Mouse (Mus musculus) intestine, embryonic 14.5 days (tissue): Measurements from ENCODE around the gene Tmed10. TPM values are rescaled to one million over a fixed set of nuclear protein-coding genes. Genes with fewer than 3 reads are reported as not detected.

Source experiments
- ATAC-seq: fragments of 200-750 bp; cut with Nextera tagmentation; replicated peaks from 2 replicates; pipeline ENCODE4 v1.8.0; 2017; ENCODE audit warnings: low read depth, moderate number of reproducible peaks, moderate TSS enrichment, moderate library complexity; ENCODE audit not compliant: low FRiP score, low TSS enrichment
- DNase-seq: peaks from one replicate; pipeline ENCODE4 v3.0.0-alpha.2; 2018; ENCODE audit warnings: low spot score
- H3K27ac ChIP-seq: fragments of 300-500 bp; sonication (generic); 2 replicates; pipeline ENCODE4 v1.5.1; 2014; ENCODE audit warnings: low read depth, mild to moderate bottlenecking, control low read depth
- H3K27me3 ChIP-seq: fragments of 300-500 bp; sonication (generic); replicated peaks from 2 replicates; pipeline ENCODE4 v1.6.1; 2014; ENCODE audit warnings: low read length, control low read depth; ENCODE audit not compliant: control insufficient read depth, insufficient read depth
- H3K36me3 ChIP-seq: fragments of 300-500 bp; sonication (generic); 2 replicates; pipeline ENCODE4 v1.6.1; 2014; ENCODE audit warnings: low read length, control low read depth; ENCODE audit not compliant: control insufficient read depth, insufficient read depth
- H3K4me1 ChIP-seq: fragments of 300-500 bp; sonication (generic); replicated peaks from 2 replicates; pipeline ENCODE4 v1.6.1; 2014; ENCODE audit warnings: low read length, control low read depth, mixed read lengths; ENCODE audit not compliant: control insufficient read depth, insufficient read depth
- H3K4me2 ChIP-seq: fragments of 300-500 bp; sonication (generic); 2 replicates; pipeline ENCODE4 v1.6.1; 2014; ENCODE audit warnings: low read length
- H3K4me3 ChIP-seq: fragments of 300-500 bp; sonication (generic); 2 replicates; pipeline ENCODE4 v1.5.1; 2014; ENCODE audit warnings: low read depth, low read length, control low read depth, mixed read lengths
- H3K9ac ChIP-seq: fragments of 300-500 bp; sonication (generic); 2 replicates; pipeline ENCODE4 v1.6.1; 2014; ENCODE audit warnings: mild to moderate bottlenecking, low read length
- H3K9me3 ChIP-seq: fragments of 300-500 bp; sonication (generic); 2 replicates; pipeline ENCODE4 v1.6.1; 2016; ENCODE audit warnings: low read length, control low read depth; ENCODE audit not compliant: control insufficient read depth
- WGBS: fragments of 180-500 bp; shearing (Covaris S2); extraction: QIAGEN DNeasy Blood & Tissue Kit; methylation state at CpG from one replicate; pipeline ENCODE4 v1.1.7; 2014; 5-methylcytosine and 5-hydroxymethylcytosine counted together
- polyA plus RNA-seq: library from polyadenylated mRNA; unstranded; fragments of >200 nt; fragmentation: Nextera tagmentation; extraction: Ambion mirVana; gene quantifications from 2 replicates; pipeline ENCODE4 v1.2.1, GENCODE M21; 2014

Gene Tmed10
- polyA plus RNA-seq, 1 experiment from 2014 or later, result 344 TPM

DNA sequence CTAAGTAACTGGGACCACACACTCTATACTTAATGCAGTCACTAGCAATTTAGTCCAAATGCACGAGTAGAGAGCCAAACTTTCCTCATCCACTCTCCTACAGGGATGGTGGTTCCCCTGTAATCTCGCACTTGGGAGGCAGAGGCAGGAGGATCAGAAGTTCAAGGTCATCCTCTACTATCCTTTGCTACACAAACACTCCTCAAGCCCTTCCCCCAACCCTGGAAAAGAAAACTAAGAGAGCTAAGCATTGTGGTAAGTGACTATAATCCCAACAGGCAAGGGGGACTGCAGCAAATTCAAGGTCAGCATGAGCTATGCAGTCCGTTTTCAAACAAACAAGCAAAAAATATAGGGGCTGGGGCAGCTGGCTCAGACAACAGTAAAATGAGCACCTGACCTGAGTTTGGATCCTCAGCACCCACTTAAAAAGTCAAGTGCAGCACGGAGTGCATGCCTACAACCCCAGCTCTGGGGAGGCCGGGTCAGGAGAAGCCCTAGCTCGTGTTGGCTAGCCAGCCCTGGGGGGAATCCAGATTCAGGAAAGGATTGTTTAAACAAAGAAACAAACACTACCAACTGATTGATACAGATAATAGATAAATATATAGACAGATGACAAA, 6.1 kb downstream of the Tmed10 start:
- H3K9me3 ChIP-seq, result no peaks in the 10 kb centered on the region
- H3K36me3 ChIP-seq, result no peaks in the 10 kb centered on the region
- H3K4me1 ChIP-seq, result peaks cover 17% of the 10 kb centered on the region
- H3K4me3 ChIP-seq, result no peak overlapping the region
- WGBS, result 76% methylated on average over 6 of the region's 6 CpGs
- no peak overlapping the region for H3K9ac ChIP-seq
- DNase-seq (no peak), ATAC-seq (no peak)
- no peak overlapping the region for H3K27ac ChIP-seq
- no peak overlapping the region for H3K4me2 ChIP-seq
- H3K27me3 ChIP-seq, result no peaks in the 10 kb centered on the region

DNA sequence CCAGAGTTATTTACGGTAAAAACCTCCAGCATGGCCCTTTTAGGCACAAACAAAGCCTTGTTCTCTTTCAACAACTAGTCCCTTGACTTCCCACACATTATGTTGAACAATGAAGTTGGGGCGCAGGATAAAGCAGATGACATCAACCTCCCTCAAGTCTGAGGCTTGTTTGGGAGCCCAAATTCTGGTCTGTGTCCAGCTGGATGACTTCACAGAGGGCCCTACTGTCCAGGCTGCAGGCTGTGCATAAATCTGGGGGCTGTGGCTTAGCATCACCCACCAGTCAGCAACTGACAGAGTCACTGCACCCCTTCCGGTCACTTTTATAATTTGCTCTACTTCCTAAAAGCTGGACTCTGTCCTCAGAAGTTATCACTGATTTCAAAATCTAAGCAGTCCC, 8.4 kb downstream of the Tmed10 start:
- no peak for ATAC-seq
- Histone ChIP-seq H3K4me1 (peaks cover 7% of the 10 kb centered on the region; the same call in 1 of the 2 replicates), H3K4me3 (no peak overlapping the region), H3K9me3 (no peaks in the 10 kb centered on the region), H3K36me3 (no peaks in the 10 kb centered on the region), H3K27ac (no peak overlapping the region), H3K4me2 (no peak overlapping the region), H3K27me3 (no peaks in the 10 kb centered on the region), H3K9ac (no peak overlapping the region)
- DNase-seq, result no peak
- WGBS, result 79% methylated on average over 3 of the region's 3 CpGs

DNA sequence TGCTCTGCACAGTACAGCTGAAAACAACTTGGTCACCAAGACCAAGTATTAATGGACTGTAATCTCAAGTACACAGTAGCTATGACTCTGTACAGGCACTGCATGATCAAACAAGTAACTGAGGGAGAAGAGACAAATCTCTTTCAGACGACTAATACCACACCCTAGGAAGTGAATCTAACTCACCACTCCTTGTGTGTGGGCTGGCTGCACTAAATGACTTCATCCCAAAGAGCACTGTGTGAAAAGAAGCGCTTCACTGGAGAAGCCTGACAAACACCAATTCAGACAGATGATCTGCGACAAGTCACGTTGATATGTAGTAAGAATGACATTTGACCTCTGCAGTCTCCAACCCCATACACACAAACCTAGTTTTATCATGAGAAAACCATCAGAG, 12.1 kb downstream of the Tmed10 start:
- ATAC-seq, result no peak
- Histone ChIP-seq H3K27ac (no peak overlapping the region), H3K36me3 (no peaks in the 10 kb centered on the region)

DNA sequence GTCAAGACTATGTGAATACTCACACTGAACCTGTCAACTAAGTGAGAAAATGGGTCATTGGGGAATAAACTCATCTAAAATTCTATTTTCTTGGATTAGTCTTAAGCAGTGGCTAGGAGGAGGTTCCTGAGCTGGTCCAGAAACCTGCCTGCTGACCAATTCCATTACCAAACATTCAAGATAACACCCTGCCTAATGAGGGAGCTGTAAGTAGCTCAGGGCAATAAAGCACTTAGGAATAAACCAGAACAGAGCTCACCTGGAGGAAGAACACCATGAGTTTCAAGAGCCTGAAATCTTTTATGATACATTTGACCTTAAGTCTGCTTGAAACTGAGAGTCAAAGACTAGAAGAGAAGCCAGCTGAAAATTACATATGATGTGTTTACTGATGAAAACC, 13.1 kb downstream of the Tmed10 start:
- Histone ChIP-seq H3K4me2 (no peak overlapping the region), H3K27ac (no peak overlapping the region), H3K4me1 (peaks cover 6% of the 10 kb centered on the region; the same call in 1 of the 2 replicates), H3K9me3 (no peaks in the 10 kb centered on the region), H3K36me3 (no peaks in the 10 kb centered on the region), H3K9ac (no peak overlapping the region), H3K4me3 (no peak overlapping the region), H3K27me3 (no peaks in the 10 kb centered on the region)
- DNase-seq (no peak), ATAC-seq (no peak)

More for the DNA sequence above, 12.1 kb downstream of the Tmed10 start:
- no peak overlapping the region for H3K4me2 ChIP-seq
- H3K9ac ChIP-seq, result no peak overlapping the region
- DNase-seq, result no peak
- no peaks in the 10 kb centered on the region for H3K27me3 ChIP-seq
- WGBS, result 72% methylated on average over 4 of the region's 4 CpGs
- H3K4me1 ChIP-seq, result peaks cover 7% of the 10 kb centered on the region; the same call in 1 of the 2 replicates
- no peak overlapping the region for H3K4me3 ChIP-seq
- no peaks in the 10 kb centered on the region for H3K9me3 ChIP-seq

DNA sequence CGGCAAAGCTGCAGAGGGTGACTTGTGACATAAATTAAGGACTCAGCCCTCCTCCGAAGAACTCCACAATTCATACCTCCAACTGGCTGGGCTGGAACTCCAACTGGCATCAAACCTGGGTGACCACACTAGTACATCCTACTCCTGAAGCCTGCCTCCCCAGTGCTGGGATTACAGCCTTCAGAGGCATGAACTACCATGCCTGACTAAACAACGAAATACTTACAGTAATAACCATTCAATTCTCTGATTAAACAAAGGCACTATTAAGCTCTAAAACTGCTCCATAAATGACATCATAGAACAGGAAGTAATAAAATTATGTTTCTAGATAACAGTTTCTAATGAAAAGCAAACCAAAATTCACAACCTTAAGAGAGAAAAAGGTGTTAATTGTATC, 13.5 kb downstream of the Tmed10 start:
- 75% methylated on average over 3 of the region's 3 CpGs for WGBS
- no peaks in the 10 kb centered on the region for H3K9me3 ChIP-seq
- H3K36me3 ChIP-seq, result no peaks in the 10 kb centered on the region
- H3K27me3 ChIP-seq, result no peaks in the 10 kb centered on the region
- no peak for ATAC-seq
- no peak overlapping the region for H3K9ac ChIP-seq
- DNase-seq, result no peak
- no peak overlapping the region for H3K27ac ChIP-seq
- no peak overlapping the region for H3K4me3 ChIP-seq
- H3K4me2 ChIP-seq, result no peak overlapping the region
- H3K4me1 ChIP-seq, result 0 out of 2 replicates have a peak, but pooled peaks cover 3% of the 10 kb centered on the region

GRCm38 (mm10) chr12:85354061-85354460, 20.6 kb downstream of the Tmed10 start:
- H3K36me3 ChIP-seq, result peaks cover 43% of the 10 kb centered on the region
- no peaks in the 10 kb centered on the region for H3K4me1 ChIP-seq
- H3K27me3 ChIP-seq, result no peaks in the 10 kb centered on the region
- no peak overlapping the region for H3K27ac ChIP-seq
- 83% methylated on average over 3 of the region's 3 CpGs for WGBS
- H3K9ac ChIP-seq, result no peak overlapping the region
- H3K4me2 ChIP-seq, result no peak overlapping the region
- ATAC-seq, result no peak
- no peak overlapping the region for H3K4me3 ChIP-seq
- H3K9me3 ChIP-seq, result no peaks in the 10 kb centered on the region
- DNase-seq, result no peak

DNA sequence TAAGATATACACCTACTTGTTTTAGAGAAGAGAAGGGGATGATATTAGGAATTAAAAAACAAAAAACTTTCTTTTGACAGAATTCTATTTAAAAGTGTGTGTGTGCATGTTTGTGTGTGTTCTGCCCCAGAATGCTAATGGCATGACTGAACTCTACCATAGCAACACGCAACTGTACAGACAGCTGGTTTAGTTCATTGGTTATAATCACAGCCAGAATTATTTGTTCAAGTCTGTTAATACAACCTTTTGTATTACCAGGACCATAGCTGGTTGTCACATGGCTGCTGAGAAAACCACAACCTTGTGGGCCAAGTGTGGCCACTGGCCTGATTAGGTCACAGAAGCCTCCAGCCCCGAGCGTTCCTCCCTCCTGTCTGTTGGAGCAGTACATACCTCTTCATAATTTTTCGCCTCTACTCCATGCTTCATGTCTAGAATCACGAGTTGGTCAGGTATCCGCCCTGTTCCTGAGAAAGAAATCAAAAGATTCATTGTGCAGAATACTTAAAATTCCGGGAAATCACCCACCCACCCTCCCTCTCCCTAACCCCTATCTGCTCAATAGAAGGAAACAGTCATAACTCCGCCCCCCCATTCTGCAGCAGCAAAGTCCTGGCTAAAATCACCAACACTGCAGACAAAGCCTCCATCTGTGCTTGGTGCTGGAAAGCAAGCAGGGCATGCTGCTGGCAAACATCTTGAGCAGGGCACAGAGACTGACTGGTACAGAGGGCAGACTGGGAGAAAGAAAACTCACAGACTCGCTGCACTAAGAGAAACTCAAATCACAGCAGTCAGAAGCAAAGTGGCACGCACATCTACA, 24.0 kb downstream of the Tmed10 start:
- H3K36me3 ChIP-seq, result peaks cover 54% of the 10 kb centered on the region
- no peak overlapping the region for H3K4me2 ChIP-seq
- 75% methylated on average over 10 of the region's 10 CpGs for WGBS
- ATAC-seq (no peak), DNase-seq (no peak)
- H3K27me3 ChIP-seq, result no peaks in the 10 kb centered on the region
- H3K27ac ChIP-seq, result no peak overlapping the region
- no peak overlapping the region for H3K4me3 ChIP-seq
- no peaks in the 10 kb centered on the region for H3K4me1 ChIP-seq
- H3K9ac ChIP-seq, result no peak overlapping the region
- no peaks in the 10 kb centered on the region for H3K9me3 ChIP-seq

DNA sequence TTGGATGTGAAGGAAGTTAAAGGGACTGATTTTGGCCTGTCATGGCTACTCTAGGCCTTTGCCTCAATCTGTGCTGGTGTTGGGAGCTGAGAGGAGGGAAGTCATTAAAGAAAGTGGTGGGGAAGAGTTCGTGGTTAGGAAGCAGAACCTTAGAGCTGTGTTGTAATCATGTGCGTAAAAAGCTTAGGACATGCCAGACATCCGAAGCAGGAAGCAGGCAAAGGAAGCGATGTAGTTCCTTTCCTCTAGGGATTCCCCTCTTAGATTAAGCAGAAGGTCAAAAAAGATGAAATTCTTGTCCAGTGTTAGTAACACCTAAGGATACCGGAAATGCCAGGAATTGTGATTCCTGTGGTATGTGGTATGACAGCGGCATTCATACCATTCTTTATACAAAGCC, 26.3 kb downstream of the Tmed10 start:
- no peaks in the 10 kb centered on the region for H3K4me1 ChIP-seq
- no peaks in the 10 kb centered on the region for H3K9me3 ChIP-seq
- no peak overlapping the region for H3K9ac ChIP-seq
- H3K4me3 ChIP-seq, result no peak overlapping the region
- WGBS, result 79% methylated on average over 6 of the region's 6 CpGs
- no peak for ATAC-seq
- peaks cover 59% of the 10 kb centered on the region for H3K36me3 ChIP-seq
- no peak overlapping the region for H3K27ac ChIP-seq
- H3K27me3 ChIP-seq, result no peaks in the 10 kb centered on the region
- H3K4me2 ChIP-seq, result no peak overlapping the region
- no peak for DNase-seq

- no peak overlapping the region for H3K4me3 ChIP-seq
- DNase-seq (no peak), ATAC-seq (no peak)
- H3K9me3 ChIP-seq, result no peaks in the 10 kb centered on the region
- H3K27me3 ChIP-seq, result no peaks in the 10 kb centered on the region
- H3K27ac ChIP-seq, result no peak overlapping the region
- H3K4me2 ChIP-seq, result no peak overlapping the region
- 85% methylated on average over 3 of the region's 3 CpGs for WGBS
- H3K36me3 ChIP-seq, result peaks cover 52% of the 10 kb centered on the region
- no peak overlapping the region for H3K9ac ChIP-seq
- H3K4me1 ChIP-seq, result no peaks in the 10 kb centered on the region
Observed at GRCm38 (mm10) chr12:85347196-85347595, 27.5 kb downstream of the Tmed10 start.
